Comparison of ENCODE assay signal across 18 mouse cellular contexts in the genomic region with DNA sequence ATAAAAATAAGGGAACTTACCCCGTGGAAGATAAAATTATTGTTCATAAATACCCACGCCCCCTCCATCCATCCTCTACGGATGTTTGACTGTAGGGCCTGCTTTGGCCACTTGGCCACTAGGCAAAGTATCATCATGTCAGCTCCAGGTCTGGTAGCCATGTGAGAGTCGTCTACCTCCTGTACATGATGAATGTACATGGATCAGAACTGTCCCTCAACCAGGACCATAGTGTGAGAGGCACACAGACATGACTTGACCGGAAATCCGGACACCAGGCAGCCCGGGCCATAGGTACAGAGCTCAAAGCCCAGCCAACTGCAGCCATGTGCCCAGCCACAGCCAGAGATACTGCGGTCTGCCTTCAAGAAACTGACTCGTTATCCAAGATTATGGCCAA.
DNase-seq lines count a peak whose midpoint lies in the region; ATAC-seq lines count a peak whose summit lies in the region.
"Had no signal": no experiment of that assay in that cellular context is flagged by ENCODE, and none has a peak within 500 bp of the region (broad histone marks: within the 10 kb centered on the region; RNA-seq: fewer than 3 reads in every experiment).

No protein-coding gene starts in this region.

- WGBS in heart, embryonic 12.5 days = 84% methylated on average over 9 of the region's 9 CpGs
- 92% methylated on average over 9 of the region's 9 CpGs for WGBS in midbrain, embryonic 11.5 days
- WGBS in midbrain, embryonic 15.5 days = 93% methylated on average over 9 of the region's 9 CpGs

- peaks cover 23% of the 10 kb centered on the region for H3K4me1 ChIP-seq in heart, embryonic 12.5 days (replicated peaks)
- H3K4me1 ChIP-seq in midbrain, embryonic 11.5 days (ENCODE audit: control insufficient read depth, insufficient read depth, low read length) = no peaks in the 10 kb centered on the region
- H3K4me1 ChIP-seq in midbrain, embryonic 15.5 days = peaks cover 9% of the 10 kb centered on the region

- no peak overlapping the region for H3K4me3 ChIP-seq in heart, embryonic 12.5 days
- no peak overlapping the region for H3K4me3 ChIP-seq in midbrain, embryonic 11.5 days (ENCODE audit: low read depth, low read length)
- H3K4me3 ChIP-seq in midbrain, embryonic 15.5 days = no peak overlapping the region

- H3K27me3 ChIP-seq in heart, embryonic 12.5 days (replicated peaks) = no peaks in the 10 kb centered on the region
- H3K27me3 ChIP-seq in midbrain, embryonic 11.5 days (ENCODE audit: control insufficient read depth, insufficient read depth, low read length) = no peaks in the 10 kb centered on the region
- H3K27me3 ChIP-seq in midbrain, embryonic 15.5 days (replicated peaks) = no peaks in the 10 kb centered on the region
- H3K27me3 ChIP-seq: Patski had no signal

- H3K9me3 ChIP-seq in heart, embryonic 12.5 days (replicated peaks) = no peaks in the 10 kb centered on the region
- H3K9me3 ChIP-seq in midbrain, embryonic 11.5 days (ENCODE audit: control insufficient read depth, low read length) = no peaks in the 10 kb centered on the region
- H3K9me3 ChIP-seq in midbrain, embryonic 15.5 days = no peaks in the 10 kb centered on the region
- H3K9me3 ChIP-seq: G1E had no signal

- DNase-seq in heart, adult 11 months = peak; percentile 64
- peak; percentile 72 for DNase-seq in midbrain, embryonic 11.5 days (ENCODE audit: low spot score, missing footprints)
- DNase-seq: adrenal gland, adult 2 months; adrenal gland, adult 8-10 months; adrenal gland, postnatal 10 days; adrenal gland, postnatal 14 days; adrenal gland, postnatal 25 days; adrenal gland, postnatal 36 days; B cell, adult 2 months; cerebellum, adult 11 months; cerebellum, adult 11-12 months; cerebellum, adult 18-20 months had no signal

- no peak for ATAC-seq in heart, embryonic 12.5 days (ENCODE audit: insufficient number of reproducible peaks, low FRiP score)
- no peak for ATAC-seq in midbrain, embryonic 11.5 days (ENCODE audit: low FRiP score)
- ATAC-seq in midbrain, embryonic 15.5 days (replicated peaks) = no peak
- ATAC-seq: activated CD4-positive, CD25-positive, alpha-beta regulatory T cell, adult 4 months; CD4-positive, CD25-positive, alpha-beta regulatory T cell, adult 4 months; Patski had no signal

- no peak overlapping the region for H3K27ac ChIP-seq in heart, embryonic 12.5 days (ENCODE audit: poor library complexity, severe bottlenecking)
- no peak overlapping the region for H3K27ac ChIP-seq in midbrain, embryonic 11.5 days (ENCODE audit: low read depth, low read length)
- no peak overlapping the region for H3K27ac ChIP-seq in midbrain, embryonic 15.5 days

- no peak overlapping the region for H3K9ac ChIP-seq in heart, embryonic 12.5 days
- no peak overlapping the region for H3K9ac ChIP-seq in midbrain, embryonic 11.5 days (ENCODE audit: low read length)
- no peak overlapping the region for H3K9ac ChIP-seq in midbrain, embryonic 15.5 days

- no peaks in the 10 kb centered on the region for H3K36me3 ChIP-seq in heart, embryonic 12.5 days
- no peaks in the 10 kb centered on the region for H3K36me3 ChIP-seq in midbrain, embryonic 11.5 days (ENCODE audit: control insufficient read depth, insufficient read depth, low read length)
- H3K36me3 ChIP-seq in midbrain, embryonic 15.5 days (replicated peaks) = no peaks in the 10 kb centered on the region
- H3K36me3 ChIP-seq: G1E had no signal

- no peak overlapping the region for H3K4me2 ChIP-seq in heart, embryonic 12.5 days
- no peak overlapping the region for H3K4me2 ChIP-seq in midbrain, embryonic 11.5 days
- H3K4me2 ChIP-seq in midbrain, embryonic 15.5 days = no peak overlapping the region
